Mouse (Mus musculus) lung, postnatal 10 days (tissue): ENCODE measurements around the gene Zc3h12d.
"Not testable (repeated sequence)": the region's sequence is repeated elsewhere in the genome, so short reads cannot be mapped to it uniquely, and the experiment has no call there.

ENCODE experiments used
- DNase-seq: peaks from one replicate; pipeline ENCODE4 v3.0.0; 2021

The Zc3h12d gene

DNA sequence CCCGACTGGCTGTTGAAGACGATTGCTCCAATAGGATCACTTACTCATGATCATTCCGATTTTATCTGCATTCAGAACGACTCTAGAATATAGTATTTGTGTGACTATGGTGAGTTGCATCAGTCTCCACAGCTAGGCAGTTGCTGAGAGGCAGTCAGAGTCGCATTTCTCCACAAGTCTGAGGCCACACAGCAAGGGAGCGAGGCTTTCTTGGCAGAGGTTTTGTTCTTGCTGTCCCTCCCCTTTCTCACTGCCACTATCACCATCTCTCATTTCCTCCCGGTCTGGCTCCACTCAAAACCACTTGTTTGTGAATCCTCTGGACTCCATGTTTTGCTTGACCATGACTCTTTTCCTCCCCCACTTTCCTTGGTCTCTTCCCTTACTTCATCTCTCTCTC, 41.9 kb downstream of the Zc3h12d start:
- DNase-seq, result no peak

DNA sequence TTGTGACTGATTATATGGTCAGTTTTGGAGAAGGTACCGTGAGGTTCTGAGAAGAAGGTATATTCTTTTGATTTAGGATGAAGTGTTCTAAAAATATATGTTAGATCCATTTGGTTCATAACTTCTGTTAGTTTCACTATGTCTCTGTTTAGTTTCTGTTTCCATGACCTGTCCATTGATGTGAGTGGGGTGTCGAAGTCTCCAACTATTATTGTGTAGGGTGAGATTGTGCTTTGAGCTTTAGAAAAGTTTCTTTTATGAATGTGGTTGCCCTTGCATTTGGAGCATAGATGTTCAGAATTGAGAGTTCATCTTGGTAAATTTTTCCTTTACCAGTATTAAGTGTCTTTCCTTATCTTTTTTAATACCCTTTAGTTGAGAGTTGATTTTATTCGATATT, 48.0 kb downstream of the Zc3h12d start:
- DNase-seq, result not testable (repeated sequence)

DNA sequence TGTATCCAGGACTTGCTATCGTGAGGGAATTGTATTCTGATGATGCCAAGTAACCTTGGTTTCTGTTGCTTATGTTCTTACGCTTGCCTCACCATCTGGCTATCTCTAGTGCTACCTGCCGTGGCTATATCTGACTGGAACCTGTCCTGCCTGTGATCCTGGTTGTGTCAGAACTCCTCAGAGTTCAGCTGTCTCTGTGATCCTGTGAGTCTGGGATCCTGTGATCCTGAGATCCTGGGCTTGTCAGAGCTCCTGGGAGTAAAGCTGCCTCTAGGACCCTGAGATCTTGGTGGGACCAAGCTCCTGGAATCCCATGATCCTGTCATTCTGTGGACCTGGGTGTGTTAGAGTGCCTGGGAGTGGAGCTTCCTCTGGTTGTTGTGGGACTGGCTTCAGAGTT, 49.7 kb downstream of the Zc3h12d start:
- DNase-seq, result no peak

DNA sequence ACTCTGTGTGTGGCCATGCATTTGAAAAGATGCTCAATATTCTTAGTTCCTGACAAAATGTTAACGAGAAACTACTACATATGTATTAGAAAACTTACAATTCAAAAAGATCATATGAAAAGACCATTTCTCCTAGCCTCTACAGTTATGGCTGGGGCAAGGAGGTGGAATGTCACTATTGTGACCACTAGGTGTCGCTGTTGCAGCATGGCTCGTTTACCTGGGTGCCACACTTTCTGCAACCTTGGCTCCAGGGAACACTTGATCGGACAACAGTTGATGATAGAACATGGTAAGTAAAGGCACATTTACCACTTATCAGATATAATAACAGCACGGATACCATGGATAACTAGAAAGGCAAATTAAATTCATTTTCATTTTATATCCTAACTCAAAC, 51.3 kb downstream of the Zc3h12d start:
- DNase-seq, result peak; percentile 79

DNA sequence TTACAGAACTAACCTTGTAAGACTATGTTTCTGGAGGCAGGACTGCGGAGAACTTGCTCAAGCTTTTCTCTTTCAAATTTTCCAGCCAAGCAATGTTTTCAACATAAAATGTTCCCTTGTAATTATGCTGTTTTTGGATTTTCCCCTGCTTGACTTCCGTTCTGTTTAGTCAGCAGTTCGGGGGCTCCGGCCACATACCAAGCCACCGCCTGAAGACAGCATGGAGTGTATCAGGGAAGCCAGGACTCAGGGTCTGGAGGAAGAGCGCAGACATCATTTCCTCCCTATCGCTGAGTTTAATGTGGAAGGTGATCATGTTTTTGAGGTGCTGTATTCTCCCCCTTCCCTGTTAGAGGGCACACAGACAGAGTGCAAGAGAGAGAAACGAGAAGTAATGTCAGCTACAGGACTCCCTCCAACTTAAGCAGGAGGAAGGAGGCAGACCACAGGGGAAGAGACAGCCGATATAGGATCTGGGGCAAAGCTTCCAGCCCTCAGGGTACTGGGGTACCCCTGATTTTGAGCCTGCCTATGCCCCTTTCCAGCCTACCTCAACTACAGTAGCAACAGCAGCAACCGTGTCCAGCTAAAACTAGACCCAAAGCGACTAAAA, 56.1 kb downstream of the Zc3h12d start:
- peak; percentile 18 for DNase-seq

DNA sequence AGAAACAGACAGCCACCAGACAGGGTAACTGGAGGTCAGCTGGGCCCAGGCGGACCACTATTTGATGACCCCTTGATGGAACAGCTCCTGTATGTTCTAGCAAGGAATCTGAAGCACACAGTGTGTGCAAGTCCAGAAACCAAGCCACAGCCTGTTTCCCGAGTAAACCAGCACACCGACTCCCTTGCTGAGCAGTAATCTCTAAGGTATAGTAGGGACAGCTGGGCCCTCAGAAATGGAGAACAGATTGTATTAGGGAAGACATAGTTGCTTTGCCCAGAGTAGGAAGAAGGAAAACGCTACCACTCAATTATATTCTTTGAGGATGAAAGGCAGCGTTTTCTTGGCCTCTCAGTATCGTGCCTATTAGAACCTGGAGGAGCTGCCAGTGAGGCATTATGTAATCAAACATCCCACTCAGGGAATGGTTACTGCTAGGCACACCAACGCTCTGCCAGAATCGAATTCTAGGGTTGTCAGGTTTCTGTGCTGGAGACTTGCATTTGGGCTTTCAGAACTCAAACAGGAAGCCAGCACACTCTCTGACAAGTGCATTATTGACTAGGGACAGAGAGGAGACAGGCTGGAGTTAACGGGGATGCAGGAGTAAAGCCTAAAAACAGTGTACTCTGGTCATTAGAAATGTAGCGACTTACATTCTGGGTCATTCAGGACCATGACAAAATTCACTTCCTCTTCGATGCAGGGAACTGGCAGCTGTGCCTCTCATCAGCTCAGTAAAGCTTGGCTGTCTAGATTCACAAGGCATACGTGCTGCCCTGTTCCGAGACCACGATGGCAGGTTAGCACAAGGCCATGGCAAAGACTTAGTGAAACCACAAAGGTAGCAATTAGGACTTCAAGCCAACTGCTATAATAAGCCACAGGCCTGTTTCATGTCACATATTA, 68.7 kb downstream of the Zc3h12d start:
- DNase-seq, result no peak

DNA sequence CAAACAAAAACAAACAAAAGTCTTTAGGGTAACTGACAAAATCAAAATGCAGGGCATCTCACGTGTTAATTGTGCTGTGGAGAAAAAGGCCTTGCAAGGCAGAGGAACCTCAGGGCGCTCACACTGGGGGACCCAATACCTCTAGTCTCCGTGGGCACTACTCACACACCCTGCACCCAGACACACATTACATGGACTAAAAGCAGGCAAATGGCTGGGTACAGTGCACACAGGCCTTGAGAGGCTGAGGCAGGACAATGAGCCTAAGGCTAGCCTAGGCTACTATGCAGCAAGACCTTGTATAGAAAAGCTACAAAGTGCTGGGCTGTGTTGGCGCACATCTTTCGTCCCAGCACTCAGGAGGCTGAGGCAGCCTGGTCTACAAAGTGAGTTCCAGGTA, 71.9 kb downstream of the Zc3h12d start:
- no peak for DNase-seq

DNA sequence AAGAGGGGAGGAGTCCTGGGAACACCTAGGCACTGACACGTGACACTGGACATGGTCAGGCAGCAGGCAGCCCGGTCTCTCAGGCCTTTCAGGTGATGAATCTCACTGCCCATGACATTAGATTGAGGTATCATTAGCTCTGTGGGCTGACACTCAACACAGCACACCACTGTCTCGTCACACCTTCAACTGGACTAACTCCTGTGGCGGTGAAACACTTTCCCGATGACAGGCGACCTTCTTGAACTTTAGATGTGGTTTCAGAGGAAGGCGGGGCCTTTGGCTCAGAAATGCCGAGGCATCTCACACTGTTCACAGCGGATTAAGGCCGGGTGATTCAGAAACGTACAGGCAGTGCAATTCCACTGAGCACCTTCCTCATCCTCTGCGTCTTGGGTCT, 74.9 kb downstream of the Zc3h12d start:
- no peak for DNase-seq

DNA sequence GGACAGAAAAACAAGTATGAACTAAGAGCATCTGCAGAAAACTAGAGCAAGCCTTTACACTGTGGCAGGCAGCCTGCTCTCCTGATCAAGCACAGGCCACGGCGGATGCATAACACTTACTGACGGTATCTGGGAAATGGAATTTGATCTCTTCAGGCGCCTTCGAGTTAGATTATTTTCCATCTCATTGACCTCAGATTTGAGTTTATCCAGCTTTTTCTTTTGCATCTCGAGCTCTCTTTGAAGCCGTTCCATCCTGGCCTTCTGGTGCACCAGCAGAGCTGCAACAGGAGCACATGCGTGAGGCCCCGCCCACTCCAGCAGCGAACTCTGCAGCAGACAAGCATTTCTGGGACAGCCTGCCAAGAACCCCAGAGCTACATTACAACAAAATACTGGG, 79.0 kb downstream of the Zc3h12d start:
- DNase-seq, result peak; percentile 16
